Mouse (Mus musculus) lung, postnatal 0 days (tissue): ENCODE measurements around the gene Sbk2. TPM values are rescaled to one million over a fixed set of nuclear protein-coding genes. Genes with fewer than 3 reads are reported as not detected.

Source experiments
- ATAC-seq: fragments of 200-750 bp; cut with Nextera tagmentation; 2 replicates; pipeline ENCODE4 v1.8.0; 2017; ENCODE audit warnings: moderate library complexity
- DNase-seq: peaks from one replicate; pipeline ENCODE4 v3.0.0-alpha.2; 2016; ENCODE audit warnings: low spot score
- H3K27ac ChIP-seq: fragments of 300-500 bp; sonication (generic); 2 replicates; pipeline ENCODE4 v1.5.1; 2014; ENCODE audit warnings: antibody characterized with exemption, mild to moderate bottlenecking, low read length, mixed read lengths
- H3K27me3 ChIP-seq: fragments of 300-500 bp; sonication (generic); replicated peaks from 2 replicates; pipeline ENCODE4 v1.6.1; 2014; ENCODE audit warnings: low read length, mixed read lengths; ENCODE audit not compliant: insufficient read depth
- H3K36me3 ChIP-seq: fragments of 300-500 bp; sonication (generic); 2 replicates; pipeline ENCODE4 v1.6.1; 2014; ENCODE audit warnings: low read length, mixed read lengths; ENCODE audit not compliant: insufficient read depth
- H3K4me1 ChIP-seq: fragments of 300-500 bp; sonication (generic); 2 replicates; pipeline ENCODE4 v1.6.1; 2014; ENCODE audit warnings: antibody characterized with exemption, low read depth, low read length, mixed read lengths; ENCODE audit not compliant: insufficient read depth
- H3K4me2 ChIP-seq: fragments of 300-500 bp; sonication (generic); replicated peaks from 2 replicates; pipeline ENCODE4 v1.6.1; 2014; ENCODE audit warnings: low read depth, mild to moderate bottlenecking, low read length, moderate library complexity, mixed read lengths
- H3K4me3 ChIP-seq: fragments of 300-500 bp; sonication (generic); 2 replicates; pipeline ENCODE4 v1.5.1; 2014; ENCODE audit warnings: low read depth, low read length
- H3K9ac ChIP-seq: fragments of 300-500 bp; sonication (generic); replicated peaks from 2 replicates; pipeline ENCODE4 v1.6.1; 2014; ENCODE audit warnings: low read depth, mild to moderate bottlenecking
- H3K9me3 ChIP-seq: fragments of 300-500 bp; sonication (generic); 2 replicates; pipeline ENCODE4 v1.6.1; 2016; ENCODE audit warnings: low read length, mixed read lengths
- CTCF ChIP-seq: IDR thresholded peaks from 2 replicates; pipeline ENCODE4 v1.5.1; 2016; ENCODE audit warnings: antibody characterized with exemption, mild to moderate bottlenecking
- EP300 ChIP-seq: IDR thresholded peaks from 2 replicates; pipeline ENCODE4 v1.6.1; 2016; ENCODE audit warnings: antibody characterized with exemption, mild to moderate bottlenecking, control low read depth
- WGBS: fragments of 180-500 bp; shearing (Covaris S2); extraction: QIAGEN DNeasy Blood & Tissue Kit; methylation state at CpG from one replicate; pipeline ENCODE4 v1.1.7; 2014; 5-methylcytosine and 5-hydroxymethylcytosine counted together
- polyA plus RNA-seq: library from polyadenylated mRNA; unstranded; fragments of >200 nt; fragmentation: Nextera tagmentation; extraction: Ambion mirVana; gene quantifications from 2 replicates; pipeline ENCODE4 v1.2.1, GENCODE M21; 2015

Sbk2 gene
- polyA plus RNA-seq, 1 experiment from 2014 or later, result 0.19 TPM

- Histone ChIP-seq H3K9me3 (no peaks in the 10 kb centered on the region), H3K4me1 (peaks cover 19% of the 10 kb centered on the region), H3K27me3 (0 out of 2 replicates have a peak, but pooled peaks cover 3% of the 10 kb centered on the region), H3K27ac (peak within 1 kb of the TSS; percentile 78), H3K4me3 (no peak within 1 kb of the TSS), H3K4me2 (peak within 1 kb of the TSS; percentile 48; the same call in 1 of the 2 replicates), H3K9ac (no peak within 1 kb of the TSS), H3K36me3 (0 out of 2 replicates have a peak, but pooled peaks cover under 1% of the 10 kb centered on the region)
- no peak for TF ChIP-seq EP300
- TF ChIP-seq CTCF, result no peak
- WGBS, result 11% methylated on average over 5 of the region's 6 CpGs
- ATAC-seq, result peak; percentile 68
- peak; percentile 76 for DNase-seq
These were observed 38.5 kb downstream of the Sbk2 start, which contains the start of gene Ssc5d for GRCm38 (mm10) chr7:4925441-4926381. Gene Ssc5d (plus strand): TSS chr7:4925785.

- peaks cover 19% of the 10 kb centered on the region for H3K4me1 ChIP-seq
- DNase-seq, result peak; percentile 96
- H3K4me3 ChIP-seq, result no peak overlapping the region
- 0% methylated on average over 2 of the region's 4 CpGs for WGBS
- TF ChIP-seq EP300 (no peak), CTCF (no peak)
- H3K4me2 ChIP-seq, result peak overlapping the region; percentile 48; the same call in 1 of the 2 replicates
- H3K27ac ChIP-seq, result peak overlapping the region; percentile 78
- H3K27me3 ChIP-seq, result 0 out of 2 replicates have a peak, but pooled peaks cover 3% of the 10 kb centered on the region
- peak; percentile 75 for ATAC-seq
- H3K9ac ChIP-seq, result no peak overlapping the region
- H3K36me3 ChIP-seq, result peaks cover 8% of the 10 kb centered on the region
- H3K9me3 ChIP-seq, result no peaks in the 10 kb centered on the region
These were observed 39.3 kb downstream of the Sbk2 start for GRCm38 (mm10) chr7:4924891-4925301.

GRCm38 (mm10) chr7:4924483-4924882, 39.7 kb downstream of the Sbk2 start:
- WGBS, result 2% methylated on average over 4 of the region's 4 CpGs
- TF ChIP-seq EP300 (no peak), CTCF (peak; percentile 17; the same call in 1 of the 2 replicates)
- H3K27ac ChIP-seq, result peak overlapping the region; percentile 70
- ATAC-seq, result 0 out of 2 replicates have a peak, but pooled peaks have one; percentile 3
- peaks cover 19% of the 10 kb centered on the region for H3K4me1 ChIP-seq
- H3K4me2 ChIP-seq, result peak overlapping the region; percentile 48
- H3K9me3 ChIP-seq, result no peaks in the 10 kb centered on the region
- no peak overlapping the region for H3K9ac ChIP-seq
- H3K4me3 ChIP-seq, result no peak overlapping the region
- H3K27me3 ChIP-seq, result 0 out of 2 replicates have a peak, but pooled peaks cover 3% of the 10 kb centered on the region
- H3K36me3 ChIP-seq, result peaks cover 13% of the 10 kb centered on the region
- peak; percentile 48 for DNase-seq

- no peaks in the 10 kb centered on the region for H3K9me3 ChIP-seq
- peaks cover 19% of the 10 kb centered on the region for H3K4me1 ChIP-seq
- H3K27ac ChIP-seq, result peak overlapping the region; percentile 70
- 0 out of 2 replicates have a peak overlapping the region, but pooled peaks have one; percentile 29 for H3K9ac ChIP-seq
- DNase-seq (peak; percentile 64), ATAC-seq (peak; percentile 11)
- peak overlapping the region; percentile 48 for H3K4me2 ChIP-seq
- H3K27me3 ChIP-seq, result 0 out of 2 replicates have a peak, but pooled peaks cover 3% of the 10 kb centered on the region
- no peak overlapping the region for H3K4me3 ChIP-seq
- TF ChIP-seq CTCF (peak; percentile 70), EP300 (no peak)
- WGBS, result 8% methylated on average over 33 of the region's 37 CpGs
- peaks cover 16% of the 10 kb centered on the region for H3K36me3 ChIP-seq
These were observed 40.4 kb downstream of the Sbk2 start for GRCm38 (mm10) chr7:4923586-4924364.

- Histone ChIP-seq H3K27me3 (0 out of 2 replicates have a peak, but pooled peaks cover 3% of the 10 kb centered on the region), H3K4me3 (peak overlapping the region; percentile 12; the same call in 1 of the 2 replicates), H3K9me3 (no peaks in the 10 kb centered on the region), H3K4me1 (peaks cover 19% of the 10 kb centered on the region), H3K9ac (no peak overlapping the region), H3K4me2 (peak overlapping the region; percentile 48), H3K36me3 (peaks cover 19% of the 10 kb centered on the region), H3K27ac (peak overlapping the region; percentile 70; the same call in 1 of the 2 replicates)
- no peak for ATAC-seq
- peak; percentile 45 for TF ChIP-seq CTCF
- TF ChIP-seq EP300, result no peak
- 2% methylated on average over 14 of the region's 14 CpGs for WGBS
- peak; percentile 36 for DNase-seq
These were observed 41.2 kb downstream of the Sbk2 start for GRCm38 (mm10) chr7:4922931-4923565.
